Mouse (Mus musculus) limb, embryonic 15.5 days (tissue): ENCODE results near the gene Gm960. TPM values are rescaled to one million over a fixed set of nuclear protein-coding genes. Genes with fewer than 3 reads are reported as not detected.
A peak's percentile ranks its signal among the peaks of the same experiment; 100 is the strongest.

Experiments
- ATAC-seq: fragments of 200-750 bp; cut with Nextera tagmentation; 2 replicates; pipeline ENCODE4 v1.8.0; 2017; ENCODE audit warnings: low read depth, moderate TSS enrichment; ENCODE audit not compliant: insufficient number of reproducible peaks, low FRiP score, low TSS enrichment
- H3K27ac ChIP-seq: fragments of 300-500 bp; sonication (generic); 2 replicates; pipeline ENCODE4 v1.5.1; 2015; ENCODE audit warnings: moderate library complexity, mild to moderate bottlenecking, inconsistent platforms
- H3K27me3 ChIP-seq: fragments of 300-500 bp; sonication (generic); 2 replicates; pipeline ENCODE4 v1.6.1; 2015; ENCODE audit warnings: inconsistent platforms
- H3K36me3 ChIP-seq: fragments of 300-500 bp; sonication (generic); 2 replicates; pipeline ENCODE4 v1.6.1; 2015; ENCODE audit warnings: inconsistent platforms
- H3K4me1 ChIP-seq: fragments of 300-500 bp; sonication (generic); 2 replicates; pipeline ENCODE4 v1.6.1; 2015; ENCODE audit warnings: inconsistent platforms
- H3K4me2 ChIP-seq: fragments of 300-500 bp; sonication (generic); 2 replicates; pipeline ENCODE4 v1.6.1; 2015; ENCODE audit warnings: mild to moderate bottlenecking, inconsistent platforms
- H3K4me3 ChIP-seq: fragments of 300-500 bp; sonication (generic); 2 replicates; pipeline ENCODE4 v1.5.1; 2015; ENCODE audit warnings: mild to moderate bottlenecking, inconsistent platforms
- H3K9ac ChIP-seq: fragments of 300-500 bp; sonication (generic); 2 replicates; pipeline ENCODE4 v1.6.1; 2015; ENCODE audit warnings: inconsistent platforms
- H3K9me3 ChIP-seq: fragments of 300-500 bp; sonication (generic); 2 replicates; pipeline ENCODE4 v1.6.1; 2016; ENCODE audit warnings: inconsistent platforms
- WGBS: fragments of 180-500 bp; shearing (Covaris S2); methylation state at CpG from one replicate; pipeline ENCODE4 v1.1.7; 2015; 5-methylcytosine and 5-hydroxymethylcytosine counted together
- polyA plus RNA-seq: library from polyadenylated mRNA; unstranded; fragments of >200 nt; fragmentation: Nextera tagmentation; extraction: Ambion mirVana; gene quantifications from 2 replicates; pipeline ENCODE4 v1.2.1, GENCODE M21; 2015

The Gm960 gene
- polyA plus RNA-seq, 1 experiment from 2014 or later = 4.0 TPM

DNA sequence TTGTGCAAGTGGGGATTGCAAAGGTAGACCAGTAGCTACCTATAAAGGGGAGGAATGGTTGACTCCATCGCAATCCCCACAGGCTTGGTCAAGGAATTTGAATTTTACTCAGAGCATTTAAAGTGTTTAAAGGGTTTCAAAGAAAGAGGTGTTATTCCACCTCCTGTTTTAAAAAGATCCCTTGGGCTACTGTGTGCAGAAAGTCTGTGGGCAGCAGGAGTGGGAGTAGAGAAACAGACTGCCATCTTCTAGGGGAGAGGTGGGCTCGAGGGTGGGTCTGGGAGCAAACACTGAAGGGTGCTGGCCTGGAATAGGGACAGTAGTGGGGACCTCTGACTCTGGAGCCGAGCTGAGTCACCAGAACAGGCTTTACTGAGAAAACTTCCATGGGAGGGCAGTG is 34.6 kb upstream of the Gm960 start:
- Histone ChIP-seq H3K9ac (no peak overlapping the region), H3K27ac (no peak overlapping the region), H3K27me3 (no peaks in the 10 kb centered on the region), H3K4me1 (no peaks in the 10 kb centered on the region), H3K4me3 (no peak overlapping the region), H3K4me2 (no peak overlapping the region), H3K9me3 (no peaks in the 10 kb centered on the region), H3K36me3 (peaks cover 2% of the 10 kb centered on the region; the same call in 1 of the 2 replicates)
- WGBS = 78% methylated on average over 3 of the region's 3 CpGs
- ATAC-seq = no peak

DNA sequence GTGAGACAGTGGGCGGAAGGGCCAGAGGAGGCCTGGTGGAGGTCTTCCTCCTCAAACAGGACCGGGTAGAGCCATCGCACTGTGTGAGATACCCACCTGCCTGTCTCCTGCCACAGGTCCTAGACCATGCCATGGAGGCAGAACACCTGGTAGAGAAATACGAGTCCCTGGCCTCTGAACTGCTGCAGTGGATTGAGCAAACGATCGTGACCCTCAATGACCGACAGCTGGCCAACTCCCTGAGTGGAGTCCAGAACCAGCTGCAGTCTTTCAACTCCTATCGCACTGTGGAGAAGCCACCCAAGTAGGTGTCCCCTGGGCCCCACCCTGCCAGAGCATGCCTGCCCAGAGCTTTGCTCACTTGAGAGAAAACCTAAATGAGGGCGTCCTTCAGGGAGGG is 30.7 kb upstream of the Gm960 start:
- 77% methylated on average over 9 of the region's 9 CpGs for WGBS

DNA sequence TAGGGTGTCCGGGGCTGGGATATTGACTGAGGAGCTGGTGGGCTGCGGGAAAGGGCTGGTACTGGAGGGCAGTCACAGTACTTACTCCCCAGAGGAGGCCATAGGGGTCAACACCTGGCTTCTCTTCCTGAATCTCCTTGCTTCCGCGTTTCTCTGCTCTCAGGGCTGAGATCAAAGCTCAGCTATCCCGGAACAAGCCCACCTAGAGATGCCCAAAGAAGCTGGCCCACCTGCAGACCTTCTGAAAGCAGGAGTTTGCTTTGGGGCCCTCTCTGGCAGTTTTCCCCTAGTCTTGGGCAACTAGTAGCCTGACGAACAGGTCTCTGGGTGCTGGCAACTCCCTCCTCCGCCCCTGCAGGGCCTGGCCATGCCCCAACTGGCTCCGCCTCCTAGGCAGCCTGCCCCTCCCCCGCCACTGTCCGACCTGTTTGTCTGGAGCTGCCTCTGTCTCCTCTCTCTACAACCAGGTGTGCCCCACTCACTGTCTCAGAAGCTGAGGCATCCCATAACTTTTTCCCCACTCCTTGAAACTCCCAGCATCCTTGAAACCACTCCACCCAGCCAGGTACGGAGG is 22.3 kb upstream of the Gm960 start:
- ATAC-seq = no peak
- H3K36me3 ChIP-seq = no peaks in the 10 kb centered on the region
- peak overlapping the region; percentile 38; the same call in 1 of the 2 replicates for H3K27ac ChIP-seq
- H3K4me3 ChIP-seq = peak overlapping the region; percentile 23
- WGBS = 17% methylated on average over 11 of the region's 11 CpGs
- peak overlapping the region; percentile 5; the same call in 1 of the 2 replicates for H3K4me2 ChIP-seq
- H3K27me3 ChIP-seq = no peaks in the 10 kb centered on the region; the same call in 1 of the 2 replicates
- no peak overlapping the region for H3K9ac ChIP-seq
- H3K4me1 ChIP-seq = peaks cover 11% of the 10 kb centered on the region
- no peaks in the 10 kb centered on the region for H3K9me3 ChIP-seq

More for the DNA sequence above, 30.7 kb upstream of the Gm960 start:
- ATAC-seq = no peak
- no peak overlapping the region for H3K9ac ChIP-seq
- no peak overlapping the region for H3K4me2 ChIP-seq
- no peaks in the 10 kb centered on the region for H3K36me3 ChIP-seq
- no peaks in the 10 kb centered on the region for H3K9me3 ChIP-seq
- no peaks in the 10 kb centered on the region for H3K4me1 ChIP-seq
- H3K4me3 ChIP-seq = no peak overlapping the region
- H3K27me3 ChIP-seq = no peaks in the 10 kb centered on the region
- no peak overlapping the region for H3K27ac ChIP-seq

DNA sequence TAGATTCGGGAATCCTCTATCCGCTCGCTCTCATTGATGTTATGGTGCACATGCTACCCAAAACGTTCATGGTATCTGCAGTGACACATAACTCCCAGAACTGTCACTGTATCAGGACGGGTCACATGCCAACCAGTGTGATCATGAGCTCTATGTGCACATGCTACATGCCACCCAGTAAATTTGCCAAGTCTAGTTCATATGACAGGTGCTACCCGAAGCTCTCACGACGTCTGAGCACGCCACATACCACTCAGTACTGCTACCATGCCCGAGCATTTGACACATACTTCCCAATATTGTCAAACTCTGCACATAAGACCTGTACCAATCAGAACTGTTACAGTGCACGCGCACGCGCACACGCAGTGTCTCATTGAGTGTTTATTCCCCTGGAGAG is 21.6 kb upstream of the Gm960 start:
- WGBS = 77% methylated on average over 15 of the region's 15 CpGs
- H3K4me2 ChIP-seq = no peak overlapping the region
- no peak overlapping the region for H3K4me3 ChIP-seq
- H3K27me3 ChIP-seq = no peaks in the 10 kb centered on the region; the same call in 1 of the 2 replicates
- no peak for ATAC-seq
- no peaks in the 10 kb centered on the region for H3K9me3 ChIP-seq
- peaks cover 11% of the 10 kb centered on the region for H3K4me1 ChIP-seq
- H3K36me3 ChIP-seq = no peaks in the 10 kb centered on the region
- H3K9ac ChIP-seq = no peak overlapping the region
- no peak overlapping the region for H3K27ac ChIP-seq

DNA sequence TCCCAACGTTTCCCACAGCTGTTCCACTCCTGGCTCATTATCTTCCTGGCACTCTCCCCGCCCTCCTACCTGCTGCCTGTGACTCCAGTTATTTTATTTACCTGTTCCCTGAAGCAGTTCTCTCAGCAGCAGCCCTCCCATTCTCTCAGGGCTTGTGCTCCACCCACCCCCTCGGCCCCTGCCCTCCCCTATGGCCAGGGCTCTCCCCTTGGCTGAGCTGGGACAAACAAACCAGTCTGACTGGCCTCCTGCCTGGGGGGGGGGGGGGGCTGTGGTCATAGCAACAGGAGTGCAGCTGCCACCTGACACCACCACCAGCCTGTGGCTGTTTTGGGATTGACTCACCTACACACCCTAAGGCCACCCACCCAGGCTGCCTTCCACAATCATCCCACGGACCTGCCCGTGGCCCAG is 20.9 kb upstream of the Gm960 start:
- Histone ChIP-seq H3K4me2 (peak overlapping the region; percentile 10; the same call in 1 of the 2 replicates), H3K4me1 (peaks cover 11% of the 10 kb centered on the region), H3K4me3 (no peak overlapping the region), H3K9me3 (no peaks in the 10 kb centered on the region), H3K36me3 (no peaks in the 10 kb centered on the region), H3K9ac (no peak overlapping the region), H3K27ac (no peak overlapping the region), H3K27me3 (peaks cover 7% of the 10 kb centered on the region)
- ATAC-seq = no peak
- WGBS = 17% methylated on average over 5 of the region's 5 CpGs

DNA sequence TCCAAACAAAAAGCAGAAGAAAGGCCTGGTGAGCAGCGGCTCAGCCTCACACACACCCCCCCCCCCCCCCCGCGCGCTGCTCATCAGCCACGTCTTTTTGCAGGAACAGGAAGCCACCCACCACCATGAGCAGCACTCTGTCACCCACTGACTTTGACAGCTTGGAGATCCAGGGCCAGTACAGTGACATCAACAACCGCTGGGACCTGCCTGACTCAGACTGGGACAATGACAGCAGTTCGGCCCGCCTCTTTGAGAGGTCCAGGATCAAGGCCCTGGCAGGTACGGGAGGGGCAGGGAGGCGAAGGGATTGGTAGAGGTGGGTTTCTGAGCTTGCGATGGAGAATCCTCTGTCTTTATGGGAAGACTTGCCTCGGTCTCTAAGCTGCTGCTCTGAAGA is 20.2 kb upstream of the Gm960 start:
- Histone ChIP-seq H3K9me3 (no peaks in the 10 kb centered on the region), H3K27me3 (peaks cover 13% of the 10 kb centered on the region), H3K4me2 (no peak overlapping the region), H3K4me3 (no peak overlapping the region), H3K36me3 (no peaks in the 10 kb centered on the region), H3K27ac (no peak overlapping the region), H3K4me1 (peaks cover 11% of the 10 kb centered on the region), H3K9ac (no peak overlapping the region)
- no peak for ATAC-seq
- 32% methylated on average over 9 of the region's 12 CpGs for WGBS

DNA sequence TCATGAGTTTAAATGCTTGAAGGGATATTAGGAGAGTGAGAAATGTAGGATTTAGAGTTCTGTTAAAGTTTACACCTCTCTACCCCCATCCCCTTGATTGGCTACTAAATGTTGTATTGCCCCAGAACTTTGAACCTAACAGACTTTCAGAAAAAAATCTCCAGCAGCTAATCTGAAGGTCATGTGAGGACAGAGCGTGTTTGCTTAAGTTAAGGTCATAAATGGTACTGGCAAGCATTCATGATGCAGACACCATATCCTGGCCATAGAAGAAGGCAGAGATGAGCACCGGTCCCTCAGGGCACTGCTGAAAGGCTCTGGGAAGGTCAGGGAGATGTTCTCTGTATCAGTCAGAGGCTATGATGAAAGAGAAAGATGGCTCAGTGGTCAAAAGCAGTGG is 18.8 kb upstream of the Gm960 start:
- Histone ChIP-seq H3K36me3 (no peaks in the 10 kb centered on the region), H3K4me2 (no peak overlapping the region), H3K4me1 (peaks cover 17% of the 10 kb centered on the region), H3K9ac (no peak overlapping the region), H3K27ac (no peak overlapping the region), H3K27me3 (peaks cover 28% of the 10 kb centered on the region), H3K9me3 (no peaks in the 10 kb centered on the region), H3K4me3 (no peak overlapping the region)
- no peak for ATAC-seq
- 84% methylated on average over 2 of the region's 2 CpGs for WGBS

DNA sequence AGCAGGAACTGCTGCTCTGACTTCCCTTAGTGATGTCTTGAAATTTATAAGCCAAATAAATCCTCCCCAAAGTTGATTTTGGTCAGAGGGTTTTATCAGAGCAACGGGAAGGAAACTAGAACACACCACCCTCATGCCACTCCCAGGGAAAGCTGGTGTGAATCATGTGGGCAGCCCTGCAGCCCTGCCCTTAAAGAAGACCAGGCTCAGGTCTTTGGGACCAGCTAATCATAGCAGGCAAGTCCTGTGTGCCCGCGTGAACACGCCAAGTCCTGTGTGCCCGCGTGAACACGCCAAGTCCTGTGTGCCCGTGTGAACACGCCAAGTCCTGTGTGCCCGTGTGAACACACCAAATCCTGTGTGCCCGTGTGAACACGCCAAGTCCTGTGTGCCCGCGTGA is 18.3 kb upstream of the Gm960 start:
- Histone ChIP-seq H3K27ac (no peak overlapping the region), H3K4me2 (no peak overlapping the region), H3K36me3 (no peaks in the 10 kb centered on the region), H3K9ac (no peak overlapping the region), H3K4me1 (peaks cover 22% of the 10 kb centered on the region), H3K9me3 (no peaks in the 10 kb centered on the region), H3K4me3 (no peak overlapping the region), H3K27me3 (peaks cover 33% of the 10 kb centered on the region)
- ATAC-seq = no peak
- 96% methylated on average over 14 of the region's 14 CpGs for WGBS

DNA sequence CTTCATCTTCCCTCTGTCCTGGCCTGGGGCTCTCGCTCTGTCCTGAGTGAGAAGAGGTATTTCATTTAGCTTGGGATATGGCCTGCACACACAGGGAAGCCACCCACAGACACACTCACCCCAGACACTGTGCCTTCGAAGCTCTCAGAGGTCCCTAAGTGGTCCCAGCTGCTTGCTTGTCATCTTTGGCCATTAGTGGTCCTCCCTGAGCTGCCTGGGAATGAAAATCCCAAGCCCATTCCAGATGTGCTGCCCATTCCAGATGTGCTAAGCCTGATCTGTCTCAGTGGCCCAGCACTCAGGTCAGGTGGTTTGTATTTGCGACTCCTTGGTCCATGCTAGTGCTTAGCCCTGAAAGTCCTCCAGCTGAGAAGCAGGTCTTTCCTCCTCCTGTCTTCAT is 15.4 kb upstream of the Gm960 start:
- Histone ChIP-seq H3K36me3 (no peaks in the 10 kb centered on the region), H3K9me3 (no peaks in the 10 kb centered on the region), H3K27ac (no peak overlapping the region), H3K4me2 (no peak overlapping the region), H3K27me3 (peaks cover 57% of the 10 kb centered on the region), H3K4me1 (peaks cover 17% of the 10 kb centered on the region), H3K9ac (no peak overlapping the region), H3K4me3 (no peak overlapping the region)
- no peak for ATAC-seq
- 33% methylated on average over 3 of the region's 3 CpGs for WGBS

DNA sequence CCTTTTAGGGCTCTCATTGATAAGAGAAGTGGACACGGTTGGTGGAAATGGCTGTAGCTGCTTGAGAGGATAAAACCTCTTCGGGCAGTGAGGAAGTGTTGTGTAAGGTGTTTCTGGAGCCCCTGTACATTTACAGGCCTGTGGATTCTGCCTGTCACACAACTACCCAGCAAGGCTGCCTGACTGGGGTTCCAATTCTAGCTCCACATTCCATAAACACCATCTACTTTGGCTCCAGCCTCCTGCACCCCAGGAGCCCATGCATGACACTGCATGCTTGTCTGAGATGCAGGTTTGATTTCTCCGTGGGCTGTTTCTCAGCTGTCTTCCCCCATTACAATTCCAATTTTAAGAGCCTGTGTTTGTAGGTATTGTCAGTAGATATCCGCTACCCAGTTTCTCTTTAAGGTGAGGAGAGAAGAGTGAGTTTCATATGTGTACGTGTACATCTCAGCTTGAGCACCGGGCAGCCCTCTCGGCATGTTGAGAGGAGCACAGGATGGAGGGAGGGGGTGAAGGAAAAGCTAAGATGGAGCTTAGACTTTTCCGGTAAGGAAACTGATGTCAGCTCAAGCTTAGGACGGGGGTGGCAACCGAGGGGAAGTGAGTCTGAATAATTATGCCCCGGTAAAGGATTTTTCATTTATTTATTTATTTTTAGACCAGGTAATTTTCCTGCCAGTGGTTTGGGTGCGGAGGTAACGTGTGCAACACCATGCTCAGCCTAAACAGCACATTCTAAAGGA is 14.5 kb upstream of the Gm960 start:
- H3K9me3 ChIP-seq = no peaks in the 10 kb centered on the region
- H3K27ac ChIP-seq = no peak overlapping the region
- H3K9ac ChIP-seq = no peak overlapping the region; the same call in 1 of the 2 replicates
- no peak for ATAC-seq
- H3K4me3 ChIP-seq = peak overlapping the region; percentile 51
- peak overlapping the region; percentile 95; the same call in 1 of the 2 replicates for H3K4me2 ChIP-seq
- 33% methylated on average over 13 of the region's 13 CpGs for WGBS
- peaks cover 17% of the 10 kb centered on the region for H3K4me1 ChIP-seq
- peaks cover 57% of the 10 kb centered on the region for H3K27me3 ChIP-seq
- no peaks in the 10 kb centered on the region for H3K36me3 ChIP-seq

DNA sequence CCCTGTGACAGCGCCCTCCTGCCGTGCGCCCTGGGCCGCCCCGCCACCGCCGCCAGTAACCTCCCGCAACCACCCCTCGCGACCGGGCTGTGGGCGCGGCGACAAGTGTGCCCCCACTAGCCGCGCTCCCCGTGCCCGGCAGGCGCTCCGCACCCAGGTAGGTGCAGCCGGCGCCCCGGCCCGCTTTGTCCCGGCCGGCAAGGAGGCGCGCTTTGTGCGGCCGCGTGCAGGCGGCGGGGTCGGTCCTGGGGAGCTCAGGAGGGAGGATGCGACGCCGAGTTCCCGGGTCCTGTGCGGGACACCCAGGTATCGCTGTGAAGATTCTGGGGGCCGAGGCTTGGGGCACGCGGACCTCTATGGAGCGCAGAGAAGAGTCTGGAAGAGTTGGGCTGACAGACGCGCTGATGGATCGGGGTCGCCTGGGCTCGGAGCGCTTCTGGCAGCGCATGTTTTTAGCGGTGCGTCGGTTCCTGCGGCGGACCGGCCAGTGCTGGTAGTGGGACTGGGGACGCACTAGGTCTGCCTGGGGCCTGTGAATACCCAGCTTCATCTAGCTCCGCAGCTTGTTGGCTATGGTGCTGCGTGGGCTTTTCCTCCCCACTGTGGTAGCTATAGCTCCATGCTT is 13.8 kb upstream of the Gm960 start:
- no peaks in the 10 kb centered on the region for H3K9me3 ChIP-seq
- H3K4me2 ChIP-seq = peak overlapping the region; percentile 95
- H3K4me3 ChIP-seq = peak overlapping the region; percentile 51
- no peak overlapping the region for H3K27ac ChIP-seq
- ATAC-seq = no peak
- 1% methylated on average over 57 of the region's 60 CpGs for whole genome bisulfite sequencing
- no peaks in the 10 kb centered on the region for H3K36me3 ChIP-seq
- no peak overlapping the region; the same call in 1 of the 2 replicates for H3K9ac ChIP-seq
- peaks cover 57% of the 10 kb centered on the region for H3K27me3 ChIP-seq
- peaks cover 17% of the 10 kb centered on the region for H3K4me1 ChIP-seq

DNA sequence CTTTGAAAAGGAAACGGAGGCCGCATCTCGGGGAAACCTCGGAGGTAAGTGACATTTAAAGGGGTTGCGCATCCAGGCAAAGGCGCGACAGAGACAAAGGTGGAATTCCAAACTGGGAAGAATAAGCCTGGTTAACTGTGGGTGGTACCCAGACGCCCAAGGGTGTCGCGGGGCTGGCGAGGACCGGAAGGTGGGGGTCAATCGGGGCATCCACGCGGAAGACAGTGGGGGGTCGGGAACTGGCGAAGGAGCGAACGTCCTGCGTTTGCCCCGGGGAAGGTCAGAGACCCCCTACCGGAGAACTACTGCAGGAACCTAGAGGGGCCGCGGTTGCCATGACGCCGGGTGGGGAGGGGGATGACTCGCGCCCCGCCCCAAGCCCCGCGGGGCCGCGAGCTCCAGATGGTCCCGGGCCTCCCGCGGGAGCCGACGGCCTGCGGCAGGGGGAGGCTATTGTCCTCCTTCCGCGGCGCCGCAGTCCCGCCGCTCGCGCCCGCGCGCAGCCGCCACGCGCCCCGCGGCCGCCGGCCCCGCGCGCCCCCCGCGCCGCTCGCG is 13.2 kb upstream of the Gm960 start:
- no peak overlapping the region; the same call in 1 of the 2 replicates for H3K9ac ChIP-seq
- WGBS = 2% methylated on average over 36 of the region's 65 CpGs
- ATAC-seq = no peak

More for the DNA sequence above, 13.2 kb upstream of the Gm960 start:
- no peak overlapping the region for H3K27ac ChIP-seq
- H3K4me1 ChIP-seq = peaks cover 17% of the 10 kb centered on the region
- no peaks in the 10 kb centered on the region for H3K9me3 ChIP-seq
- H3K36me3 ChIP-seq = no peaks in the 10 kb centered on the region
- peaks cover 57% of the 10 kb centered on the region for H3K27me3 ChIP-seq
- peak overlapping the region; percentile 95 for H3K4me2 ChIP-seq
- peak overlapping the region; percentile 51 for H3K4me3 ChIP-seq
